8 mouse cellular contexts compared by ENCODE assay signal in genomic region chr5:136102099-136102820, GRCm38 (mm10). TPM values are rescaled to one million over a fixed set of nuclear protein-coding genes. Genes with fewer than 3 reads are reported as not detected.
DNase-seq lines count a peak whose midpoint lies in the region; ATAC-seq and TF ChIP-seq lines count a peak whose summit lies in the region.

No protein-coding gene starts in this region.

- 7% methylated on average over 41 of the region's 41 CpGs for WGBS in bone marrow, adult 2 months
- 6% methylated on average over 41 of the region's 41 CpGs for WGBS in embryonic facial prominence, embryonic 15.5 days
- WGBS in liver, postnatal 0 days (ENCODE audit: insufficient replicate concordance) = 7% methylated on average over 41 of the region's 41 CpGs
- WGBS in neural tube, embryonic 15.5 days = 6% methylated on average over 41 of the region's 41 CpGs

- H3K9me3 ChIP-seq in embryonic facial prominence, embryonic 15.5 days (replicated peaks) = no peaks in the 10 kb centered on the region
- no peaks in the 10 kb centered on the region for H3K9me3 ChIP-seq in liver, postnatal 0 days (ENCODE audit: low read length)
- H3K9me3 ChIP-seq in neural tube, embryonic 15.5 days (replicated peaks) = no peaks in the 10 kb centered on the region

- H3K4me1 ChIP-seq in bone marrow, adult 2 months (ENCODE audit: control insufficient read depth, insufficient read depth, low read length) = no peaks in the 10 kb centered on the region; the same call in 1 of the 2 replicates
- H3K4me1 ChIP-seq in embryonic facial prominence, embryonic 15.5 days = peaks cover 9% of the 10 kb centered on the region
- peaks cover 8% of the 10 kb centered on the region for H3K4me1 ChIP-seq in liver, postnatal 0 days (ENCODE audit: insufficient read depth)
- H3K4me1 ChIP-seq in neural tube, embryonic 15.5 days = peaks cover 5% of the 10 kb centered on the region
- peaks cover 7% of the 10 kb centered on the region for H3K4me1 ChIP-seq in testis, adult 2 months (ENCODE audit: control insufficient read depth, insufficient read depth, low read length)

- H3K4me3 ChIP-seq in bone marrow, adult 2 months (replicated peaks; ENCODE audit: control insufficient read depth, low read depth, low read length) = peak overlapping the region; percentile 40
- peak overlapping the region; percentile 34 for H3K4me3 ChIP-seq in embryonic facial prominence, embryonic 15.5 days (replicated peaks)
- peak overlapping the region; percentile 33 for H3K4me3 ChIP-seq in liver, postnatal 0 days (ENCODE audit: low read depth, low read length)
- H3K4me3 ChIP-seq in neural tube, embryonic 15.5 days (replicated peaks) = peak overlapping the region; percentile 42
- H3K4me3 ChIP-seq in testis, adult 2 months (ENCODE audit: control insufficient read depth, low read depth, low read length) = peak overlapping the region; percentile 77

- no peak overlapping the region for H3K9ac ChIP-seq in embryonic facial prominence, embryonic 15.5 days
- H3K9ac ChIP-seq in liver, postnatal 0 days (replicated peaks) = 0 out of 2 replicates have a peak overlapping the region, but pooled peaks have one; percentile 26
- peak overlapping the region; percentile 46; the same call in 1 of the 2 replicates for H3K9ac ChIP-seq in neural tube, embryonic 15.5 days (replicated peaks)

- TF ChIP-seq EP300 in liver, postnatal 0 days (IDR thresholded peaks at IDR 0.05; ENCODE audit: low read depth) = no peak

- H3K27ac ChIP-seq in bone marrow, adult 2 months (ENCODE audit: control insufficient read depth, insufficient read depth, low read depth, low read length, poor library complexity) = no peak overlapping the region; the same call in 1 of the 2 replicates
- H3K27ac ChIP-seq in embryonic facial prominence, embryonic 15.5 days (replicated peaks) = no peak overlapping the region
- H3K27ac ChIP-seq in liver, postnatal 0 days (ENCODE audit: low read depth) = no peak overlapping the region
- H3K27ac ChIP-seq in neural tube, embryonic 15.5 days (replicated peaks) = no peak overlapping the region
- H3K27ac ChIP-seq in testis, adult 2 months (ENCODE audit: control insufficient read depth, insufficient read depth, low read depth, low read length) = no peak overlapping the region

- peaks cover 10% of the 10 kb centered on the region; the same call in 1 of the 2 replicates for H3K27me3 ChIP-seq in embryonic facial prominence, embryonic 15.5 days
- H3K27me3 ChIP-seq in liver, postnatal 0 days (ENCODE audit: insufficient read depth, low read length) = no peaks in the 10 kb centered on the region
- H3K27me3 ChIP-seq in neural tube, embryonic 15.5 days (replicated peaks) = peaks cover 8% of the 10 kb centered on the region; the same call in 1 of the 2 replicates
- no peaks in the 10 kb centered on the region for H3K27me3 ChIP-seq in testis, adult 2 months (ENCODE audit: control insufficient read depth, insufficient read depth, low read length)

- ATAC-seq in embryonic facial prominence, embryonic 15.5 days (ENCODE audit: insufficient number of reproducible peaks, low FRiP score, low TSS enrichment, low read depth) = peak; percentile 71
- peak; percentile 89 for ATAC-seq in liver, postnatal 0 days
- ATAC-seq in neural tube, embryonic 15.5 days (ENCODE audit: low FRiP score) = peak; percentile 90

- peak; percentile 95 for TF ChIP-seq CTCF in bone marrow, adult 2 months (IDR thresholded peaks at IDR 0.05; ENCODE audit: control insufficient read depth, insufficient read depth, low read length)
- peak; percentile 89 for TF ChIP-seq CTCF in liver, postnatal 0 days (IDR thresholded peaks at IDR 0.05; ENCODE audit: low read depth)
- TF ChIP-seq CTCF in testis, adult 2 months (IDR thresholded peaks at IDR 0.05; ENCODE audit: control insufficient read depth, insufficient read depth, insufficient replicate concordance, low read depth, low read length) = peak; percentile 98

- TF ChIP-seq POLR2A in bone marrow, adult 2 months (IDR thresholded peaks at IDR 0.05; ENCODE audit: borderline replicate concordance, control insufficient read depth, low read depth, low read length) = no peak
- TF ChIP-seq POLR2A in testis, adult 2 months (IDR thresholded peaks at IDR 0.05; ENCODE audit: control insufficient read depth, low read depth, low read length) = peak; percentile 45

- intact Hi-C loops in heart, postnatal 10 days (cut with DNase I) = loop anchor here (2.0 kb wide), 1 partner anchor 85 kb away; no protein-coding TSS in a partner anchor

- DNase-seq in A20 (ENCODE audit: low read depth, low spot score) = peak; percentile 92
- peak; percentile 71 to 77 for DNase-seq in heart, postnatal 10 days
- peak; percentile 72 to 85 for DNase-seq in kidney, postnatal 36 days
- DNase-seq in liver, postnatal 0 days = peak; percentile 78

- H3K4me2 ChIP-seq in embryonic facial prominence, embryonic 15.5 days (replicated peaks) = peak overlapping the region; percentile 71
- H3K4me2 ChIP-seq in liver, postnatal 0 days (ENCODE audit: low read depth, low read length) = peak overlapping the region; percentile 79
- H3K4me2 ChIP-seq in neural tube, embryonic 15.5 days = peak overlapping the region; percentile 65

- no peaks in the 10 kb centered on the region; the same call in 1 of the 2 replicates for H3K36me3 ChIP-seq in embryonic facial prominence, embryonic 15.5 days
- H3K36me3 ChIP-seq in liver, postnatal 0 days (replicated peaks; ENCODE audit: insufficient read depth, low read length) = no peaks in the 10 kb centered on the region
- 0 out of 2 replicates have a peak, but pooled peaks cover 2% of the 10 kb centered on the region for H3K36me3 ChIP-seq in neural tube, embryonic 15.5 days
- no peaks in the 10 kb centered on the region for H3K36me3 ChIP-seq in testis, adult 2 months (ENCODE audit: control insufficient read depth, insufficient read depth, low read length)

RNA-seq across cellular contexts. Expression of gene Polr2j, which starts 14.2 kb away (rescaled TPM):
- 54.8 and 82.1 TPM in 2 replicates for polyA plus RNA-seq in bone marrow, adult 2 months (2011; ENCODE audit: insufficient read depth, insufficient read length, low replicate concordance, missing spikeins)
- polyA plus RNA-seq in embryonic facial prominence, embryonic 15.5 days (2015; fragmentation: Nextera tagmentation; extraction: Ambion mirVana) = 205 and 222 TPM in 2 replicates
- 10 to 100 TPM; 63.9 to 80.0 TPM for total RNA-seq in heart, postnatal 10 days (2021)
- polyA plus RNA-seq in liver, postnatal 0 days (2015; fragmentation: Nextera tagmentation; extraction: Ambion mirVana) = 99.8 and 112 TPM in 2 replicates
- polyA plus RNA-seq in neural tube, embryonic 15.5 days (2015; fragmentation: Nextera tagmentation; extraction: Ambion mirVana) = 216 and 226 TPM in 2 replicates
- 31.4 and 35.3 TPM in 2 replicates for polyA plus RNA-seq in testis, adult 2 months (2012; rRNA removed)

RNA-seq across cellular contexts. Expression of gene Rasa4, which starts 18.5 kb away (rescaled TPM):
- polyA plus RNA-seq in bone marrow, adult 2 months (2011; ENCODE audit: insufficient read depth, insufficient read length, low replicate concordance, missing spikeins) = 16.7 and 31.3 TPM in 2 replicates
- polyA plus RNA-seq in embryonic facial prominence, embryonic 15.5 days (2015; fragmentation: Nextera tagmentation; extraction: Ambion mirVana) = 13.4 and 13.6 TPM in 2 replicates
- total RNA-seq in heart, postnatal 10 days (2021) = 1 to 10 TPM; 5.5 to 6.3 TPM
- 2.1 TPM in 2 replicates for polyA plus RNA-seq in liver, postnatal 0 days (2015; fragmentation: Nextera tagmentation; extraction: Ambion mirVana)
- 19.2 and 21.4 TPM in 2 replicates for polyA plus RNA-seq in neural tube, embryonic 15.5 days (2015; fragmentation: Nextera tagmentation; extraction: Ambion mirVana)
- polyA plus RNA-seq in testis, adult 2 months (2012; rRNA removed) = 1.5 and 1.7 TPM in 2 replicates

RNA-seq across cellular contexts. Expression of gene Lrwd1, which starts 33.6 kb away (rescaled TPM):
- polyA plus RNA-seq in bone marrow, adult 2 months (2011; ENCODE audit: insufficient read depth, insufficient read length, low replicate concordance, missing spikeins) = 41.9 and 61.5 TPM in 2 replicates
- polyA plus RNA-seq in embryonic facial prominence, embryonic 15.5 days (2015; fragmentation: Nextera tagmentation; extraction: Ambion mirVana) = 36.8 and 40.0 TPM in 2 replicates
- 1 to 10 TPM; 7.0 to 7.7 TPM for total RNA-seq in heart, postnatal 10 days (2021)
- 13.7 and 16.5 TPM in 2 replicates for polyA plus RNA-seq in liver, postnatal 0 days (2015; fragmentation: Nextera tagmentation; extraction: Ambion mirVana)
- 22.7 and 29.4 TPM in 2 replicates for polyA plus RNA-seq in neural tube, embryonic 15.5 days (2015; fragmentation: Nextera tagmentation; extraction: Ambion mirVana)
- 271 and 311 TPM in 2 replicates for polyA plus RNA-seq in testis, adult 2 months (2012; rRNA removed)

RNA-seq across cellular contexts. Expression of gene Alkbh4, which starts 33.7 kb away (rescaled TPM):
- polyA plus RNA-seq in bone marrow, adult 2 months (2011; ENCODE audit: insufficient read depth, insufficient read length, low replicate concordance, missing spikeins) = 8.8 and 14.2 TPM in 2 replicates
- polyA plus RNA-seq in embryonic facial prominence, embryonic 15.5 days (2015; fragmentation: Nextera tagmentation; extraction: Ambion mirVana) = 21.6 and 22.7 TPM in 2 replicates
- total RNA-seq in heart, postnatal 10 days (2021) = 1 to 10 TPM; 6.1 to 7.1 TPM
- 8.8 and 9.2 TPM in 2 replicates for polyA plus RNA-seq in liver, postnatal 0 days (2015; fragmentation: Nextera tagmentation; extraction: Ambion mirVana)
- 23.2 and 24.2 TPM in 2 replicates for polyA plus RNA-seq in neural tube, embryonic 15.5 days (2015; fragmentation: Nextera tagmentation; extraction: Ambion mirVana)
- polyA plus RNA-seq in testis, adult 2 months (2012; rRNA removed) = 22.0 and 23.0 TPM in 2 replicates

RNA-seq across cellular contexts. Expression of gene Upk3bl, which starts 48.0 kb away (rescaled TPM):
- not detected in 2 replicates for polyA plus RNA-seq in bone marrow, adult 2 months (2011; ENCODE audit: insufficient read depth, insufficient read length, low replicate concordance, missing spikeins)
- 41.7 and 48.4 TPM in 2 replicates for polyA plus RNA-seq in embryonic facial prominence, embryonic 15.5 days (2015; fragmentation: Nextera tagmentation; extraction: Ambion mirVana)
- total RNA-seq in heart, postnatal 10 days (2021) = not detected
- polyA plus RNA-seq in liver, postnatal 0 days (2015; fragmentation: Nextera tagmentation; extraction: Ambion mirVana) = not detected in 2 replicates
- polyA plus RNA-seq in neural tube, embryonic 15.5 days (2015; fragmentation: Nextera tagmentation; extraction: Ambion mirVana) = 1.2 TPM in 1 of 2 replicates, not detected in the other
- polyA plus RNA-seq in testis, adult 2 months (2012; rRNA removed) = 88.3 and 108 TPM in 2 replicates
